Mouse (Mus musculus) retina, postnatal 1 day (tissue): ENCODE measurements around the gene Paf1.

Experiments
- DNase-seq: peaks from one replicate; pipeline ENCODE4 v3.0.0-alpha.2; 2012

Paf1 gene

GRCm38 (mm10) chr7:28392429-28393271 is at the start of gene Paf1, which contains the start of gene Med29:
Gene Paf1 (plus strand): TSS chr7:28392951.
Gene Med29 (minus strand): TSS chr7:28392708.
- DNase-seq, result peak; percentile 100

GRCm38 (mm10) chr7:28344637-28345036 is 48.1 kb upstream of the Paf1 start:
- peak; percentile 80 for DNase-seq

- DNase-seq, result no peak
These were observed 45.0 kb upstream of the Paf1 start for GRCm38 (mm10) chr7:28347746-28348145.

GRCm38 (mm10) chr7:28348601-28349000 is 44.1 kb upstream of the Paf1 start:
- peak; percentile 66 for DNase-seq

GRCm38 (mm10) chr7:28350155-28350883 is 42.4 kb upstream of the Paf1 start, which contains the start of gene Rps16:
Gene Rps16 (plus strand): TSS chr7:28350652.
- DNase-seq, result peak; percentile 99

GRCm38 (mm10) chr7:28351676-28352191 is 41.0 kb upstream of the Paf1 start:
- DNase-seq, result no peak

- no peak for DNase-seq
These were observed 39.5 kb upstream of the Paf1 start for GRCm38 (mm10) chr7:28353267-28353666.

GRCm38 (mm10) chr7:28354113-28354581 is 38.6 kb upstream of the Paf1 start:
- no peak for DNase-seq

- DNase-seq, result no peak
These were observed 38.2 kb upstream of the Paf1 start for GRCm38 (mm10) chr7:28354596-28354995.

GRCm38 (mm10) chr7:28355221-28355620 is 37.5 kb upstream of the Paf1 start:
- no peak for DNase-seq

- DNase-seq, result no peak
These were observed 35.8 kb upstream of the Paf1 start for GRCm38 (mm10) chr7:28356981-28357380.

- DNase-seq, result peak; percentile 59
These were observed 34.8 kb upstream of the Paf1 start for GRCm38 (mm10) chr7:28357984-28358383.

- DNase-seq, result no peak
These were observed 34.3 kb upstream of the Paf1 start for GRCm38 (mm10) chr7:28358431-28358830.

GRCm38 (mm10) chr7:28359854-28360253 is 32.9 kb upstream of the Paf1 start:
- DNase-seq, result no peak

- no peak for DNase-seq
These were observed 32.5 kb upstream of the Paf1 start for GRCm38 (mm10) chr7:28360291-28360690.

- no peak for DNase-seq
These were observed 31.0 kb upstream of the Paf1 start for GRCm38 (mm10) chr7:28361647-28362341.

GRCm38 (mm10) chr7:28362441-28363060 is 30.2 kb upstream of the Paf1 start:
- no peak for DNase-seq

GRCm38 (mm10) chr7:28367663-28368275 is 25.0 kb upstream of the Paf1 start:
- no peak for DNase-seq

- no peak for DNase-seq
These were observed 24.4 kb upstream of the Paf1 start for GRCm38 (mm10) chr7:28368276-28368920.

GRCm38 (mm10) chr7:28370051-28370450 is 22.7 kb upstream of the Paf1 start:
- no peak for DNase-seq

- no peak for DNase-seq
These were observed 21.7 kb upstream of the Paf1 start for GRCm38 (mm10) chr7:28370977-28371513.
